In the genomic region with DNA sequence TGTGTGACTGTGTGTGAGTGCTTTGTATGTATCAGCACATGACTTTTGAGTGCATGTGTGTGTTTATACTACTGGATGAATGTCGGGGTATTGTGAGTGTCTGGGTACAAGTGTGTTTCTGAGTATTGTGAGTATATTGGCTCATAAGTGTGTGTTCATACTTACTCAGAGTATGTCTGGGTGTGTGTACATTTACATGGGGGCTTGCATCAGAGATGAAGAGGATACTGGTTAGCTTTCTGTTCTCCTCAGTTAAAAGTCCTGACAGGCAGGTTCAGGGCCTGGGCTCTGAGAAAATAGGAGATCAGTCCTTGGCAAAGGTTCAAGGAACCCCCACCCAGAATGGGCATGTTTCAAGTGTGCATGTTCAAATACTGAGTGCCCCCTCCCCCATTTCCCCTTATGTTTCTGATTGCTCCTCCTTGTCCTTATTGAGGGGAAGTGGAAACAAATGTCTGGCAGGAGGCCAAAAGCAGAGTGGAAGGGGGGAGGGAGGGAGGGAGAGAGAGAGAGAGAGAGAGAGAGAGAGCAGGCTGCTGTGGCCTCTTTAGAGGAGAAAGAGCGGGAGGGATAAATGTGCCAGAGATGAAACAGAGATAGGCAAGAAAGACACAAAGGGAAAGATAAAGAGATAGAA, we compare ENCODE assay signal across 8 mouse cellular contexts.
A peak's percentile ranks its signal among the peaks of the same experiment; 100 is the strongest.
DNase-seq lines count a peak whose midpoint lies in the region; ATAC-seq and TF ChIP-seq lines count a peak whose summit lies in the region.

No protein-coding gene starts in this region.

- H3K27ac ChIP-seq in heart, adult 2 months, result no peak overlapping the region; the same call in 1 of the 2 replicates
- peak overlapping the region; percentile 55 for H3K27ac ChIP-seq in embryonic fibroblast, embryonic 13.5 days (ENCODE audit: insufficient read depth, low read length)
- H3K27ac ChIP-seq in hindbrain, embryonic 14.5 days, result peak overlapping the region; percentile 38
- peak overlapping the region; percentile 91 for H3K27ac ChIP-seq in stomach, embryonic 16.5 days (ENCODE audit: low read length)

- no peak overlapping the region for H3K4me3 ChIP-seq in heart, adult 2 months
- no peak overlapping the region for H3K4me3 ChIP-seq in embryonic fibroblast, embryonic 13.5 days (ENCODE audit: insufficient read depth, low read length)
- no peak overlapping the region for H3K4me3 ChIP-seq in hindbrain, embryonic 14.5 days (replicated peaks; ENCODE audit: low read length)
- no peak overlapping the region for H3K4me3 ChIP-seq in stomach, embryonic 16.5 days (replicated peaks; ENCODE audit: low read length)

- no peaks in the 10 kb centered on the region for H3K9me3 ChIP-seq in hindbrain, embryonic 14.5 days (ENCODE audit: control insufficient read depth, low read length)
- no peaks in the 10 kb centered on the region for H3K9me3 ChIP-seq in stomach, embryonic 16.5 days (replicated peaks; ENCODE audit: control insufficient read depth, low read length)

- 0 out of 2 replicates have a peak, but pooled peaks have one; percentile 14 for TF ChIP-seq EP300 in heart, adult 2 months (IDR thresholded peaks at IDR 0.05; ENCODE audit: insufficient read depth, low read depth, low read length)

- H3K4me1 ChIP-seq in heart, adult 2 months (ENCODE audit: control insufficient read depth, insufficient read depth, low read length), result peaks cover 7% of the 10 kb centered on the region
- peaks cover 25% of the 10 kb centered on the region for H3K4me1 ChIP-seq in embryonic fibroblast, embryonic 13.5 days (ENCODE audit: control insufficient read depth, insufficient read depth, low read length)
- peaks cover 12% of the 10 kb centered on the region for H3K4me1 ChIP-seq in hindbrain, embryonic 14.5 days (replicated peaks; ENCODE audit: control insufficient read depth, insufficient read depth, low read length)
- H3K4me1 ChIP-seq in stomach, embryonic 16.5 days (ENCODE audit: control insufficient read depth, insufficient read depth, low read length), result peaks cover 28% of the 10 kb centered on the region

- no peak overlapping the region for H3K9ac ChIP-seq in heart, adult 2 months (ENCODE audit: low read depth, low read length)
- no peak overlapping the region for H3K9ac ChIP-seq in hindbrain, embryonic 14.5 days
- peak overlapping the region; percentile 29 for H3K9ac ChIP-seq in stomach, embryonic 16.5 days (ENCODE audit: low read length)

- no peak for TF ChIP-seq POLR2A in heart, adult 2 months (IDR thresholded peaks at IDR 0.05; ENCODE audit: insufficient read depth, low read depth, low read length)
- no peak for TF ChIP-seq POLR2A in embryonic fibroblast, embryonic 13.5 days (IDR thresholded peaks at IDR 0.05; ENCODE audit: low read depth, low read length)

- no peak for DNase-seq in heart, adult 2 months
- no peak for DNase-seq in heart, postnatal 25 days (ENCODE audit: low spot score)
- peak; percentile 57 for DNase-seq in hindbrain, embryonic 14.5 days (ENCODE audit: low spot score)
- peak; percentile 53 for DNase-seq in lung, postnatal 25 days (ENCODE audit: low spot score)
- DNase-seq in frontal cortex, adult 2 months (ENCODE audit: extremely low spot score in 1 of 2, low spot score in 1 of 2), result no peak

- intact Hi-C loops in heart, adult 2 months (cut with DNase I), result loop anchor here (5.0 kb wide), 1 partner anchor 75 kb away; no protein-coding TSS in a partner anchor
- intact Hi-C loops in heart, postnatal 25 days (cut with DNase I), result no loop called here

- 42% methylated on average over 2 of the region's 2 CpGs for WGBS in heart, adult 2 months
- 70% methylated on average over 2 of the region's 2 CpGs for WGBS in hindbrain, embryonic 14.5 days
- WGBS in stomach, embryonic 16.5 days, result 21% methylated on average over 2 of the region's 2 CpGs

- no peaks in the 10 kb centered on the region for H3K36me3 ChIP-seq in heart, adult 2 months (ENCODE audit: control insufficient read depth, insufficient read depth, low read length)
- no peaks in the 10 kb centered on the region for H3K36me3 ChIP-seq in hindbrain, embryonic 14.5 days (replicated peaks; ENCODE audit: control insufficient read depth, insufficient read depth)
- H3K36me3 ChIP-seq in stomach, embryonic 16.5 days (ENCODE audit: control insufficient read depth, insufficient read depth, low read length), result no peaks in the 10 kb centered on the region

- peak; percentile 86; the same call in 1 of the 2 replicates for ATAC-seq in hindbrain, embryonic 14.5 days (ENCODE audit: low FRiP score)
- ATAC-seq in stomach, embryonic 16.5 days (ENCODE audit: insufficient read depth, low FRiP score), result peak; percentile 51
- ATAC-seq in activated CD4-positive, CD25-positive, alpha-beta regulatory T cell, adult 4 months, result no peak

- no peak overlapping the region for H3K4me2 ChIP-seq in hindbrain, embryonic 14.5 days (replicated peaks)
- no peak overlapping the region for H3K4me2 ChIP-seq in stomach, embryonic 16.5 days (ENCODE audit: low read depth, low read length)

- no peaks in the 10 kb centered on the region for H3K79me2 ChIP-seq in heart, adult 2 months (replicated peaks; ENCODE audit: control insufficient read depth, insufficient read depth, low read length)

- TF ChIP-seq CTCF in heart, adult 2 months (IDR thresholded peaks at IDR 0.05), result no peak
- TF ChIP-seq CTCF in embryonic fibroblast, embryonic 13.5 days (IDR thresholded peaks at IDR 0.05; ENCODE audit: borderline replicate concordance, insufficient read depth, low read length), result no peak

- H3K27me3 ChIP-seq in heart, adult 2 months (ENCODE audit: control insufficient read depth, insufficient read depth, low read length), result no peaks in the 10 kb centered on the region
- no peaks in the 10 kb centered on the region for H3K27me3 ChIP-seq in hindbrain, embryonic 14.5 days (ENCODE audit: control insufficient read depth, insufficient read depth, low read length)
- H3K27me3 ChIP-seq in stomach, embryonic 16.5 days (ENCODE audit: control insufficient read depth, insufficient read depth, low read length), result no peaks in the 10 kb centered on the region

Comparison
In these comparisons a context has a peak if more than half of its experiments do, and no peak if none do; other contexts are left out.
1. DNase-seq: peak in hindbrain, embryonic 14.5 days (single experiment) and lung, postnatal 25 days (single experiment); none in heart, adult 2 months (0 of 2), heart, postnatal 25 days (single experiment) and frontal cortex, adult 2 months (0 of 2).